Mouse (Mus musculus) ovary, postnatal 14 days (tissue): ENCODE results near the gene Igflr1.

ENCODE experiments used
- DNase-seq: peaks from one replicate; pipeline ENCODE4 v3.0.0; 2022; ENCODE audit warnings: low spot score

Gene Igflr1

GRCm38 (mm10) chr7:30588676-30589434 is 23.6 kb downstream of the Igflr1 start, which contains the start of gene Kmt2b:
TSS of gene Kmt2b (minus strand) at chr7:30588726.
- peak; percentile 86 for DNase-seq

GRCm38 (mm10) chr7:30589435-30590301 is 24.4 kb downstream of the Igflr1 start:
- peak; percentile 81 for DNase-seq

- DNase-seq = no peak
Measured at GRCm38 (mm10) chr7:30590927-30591604, 25.8 kb downstream of the Igflr1 start.

- no peak for DNase-seq
Measured at GRCm38 (mm10) chr7:30591605-30591951, 26.4 kb downstream of the Igflr1 start.

- no peak for DNase-seq
Measured at GRCm38 (mm10) chr7:30592772-30593423, 27.7 kb downstream of the Igflr1 start.

DNA sequence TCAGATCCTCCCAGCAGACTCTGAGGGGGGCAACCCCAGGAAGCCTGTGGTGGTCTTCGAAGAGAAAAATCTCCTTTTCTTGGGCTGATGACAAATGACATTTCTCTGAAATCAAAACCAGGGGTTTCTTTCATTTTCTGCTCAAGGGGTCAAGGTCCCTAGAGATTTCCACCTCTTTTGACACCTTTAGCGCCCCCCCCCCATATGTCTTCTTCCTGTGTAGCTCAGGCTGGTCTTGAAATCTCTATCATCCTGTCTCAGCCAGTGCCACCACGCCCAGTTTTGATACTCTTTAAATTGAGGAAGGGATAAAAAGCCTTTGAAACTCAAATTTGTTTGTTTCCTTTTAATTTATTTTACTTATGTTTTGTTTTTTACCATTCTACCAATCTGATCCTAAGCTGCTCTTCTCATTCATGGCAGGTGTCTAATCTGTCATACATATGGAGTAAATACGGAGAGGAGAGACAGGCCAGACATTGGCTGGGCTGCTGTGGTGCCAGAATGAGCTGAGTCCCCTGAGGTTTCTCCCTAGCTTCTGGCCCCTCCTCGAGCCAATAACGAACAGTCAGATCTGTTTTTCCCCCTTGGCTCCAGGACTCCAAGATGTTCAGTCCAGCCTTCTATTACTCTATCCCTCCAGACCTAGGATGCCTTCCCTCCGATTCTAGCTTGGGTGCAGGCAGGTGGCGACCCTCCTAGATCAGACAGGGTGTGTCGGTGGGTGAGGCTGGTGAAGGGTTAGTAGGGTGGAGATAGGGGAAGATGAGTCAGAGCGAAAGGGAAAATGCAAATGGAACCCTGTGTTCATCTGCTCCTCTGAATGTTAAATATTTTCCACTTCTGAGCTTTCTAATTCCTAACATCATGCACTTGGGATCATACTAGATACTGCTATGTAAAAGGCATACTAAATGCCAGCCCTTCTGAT is 28.6 kb downstream of the Igflr1 start:
- no peak for DNase-seq

DNA sequence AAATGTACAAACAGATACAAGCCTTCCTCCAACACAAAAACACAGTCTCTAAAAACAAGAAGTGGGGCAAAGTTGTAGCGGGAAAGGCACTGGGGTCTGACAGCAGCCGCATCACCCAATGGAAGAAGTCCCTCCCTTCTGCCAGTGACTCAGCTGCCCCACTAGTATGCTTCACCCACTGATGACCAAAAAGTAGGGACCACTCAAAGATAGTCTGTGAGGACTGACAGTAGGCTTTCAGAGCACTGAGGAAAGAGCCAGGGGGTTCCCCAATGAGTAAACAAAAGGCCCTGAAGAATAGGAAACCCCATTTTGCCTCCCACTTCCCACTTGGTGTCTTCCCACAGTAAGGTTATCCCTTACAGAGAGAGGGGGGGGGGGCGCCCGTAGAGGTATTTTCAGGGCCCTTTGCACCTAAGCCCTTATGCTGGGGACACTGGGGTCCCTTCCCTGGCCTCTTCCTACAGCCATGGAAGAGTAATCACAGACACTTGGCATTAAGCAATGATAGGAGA is 29.3 kb downstream of the Igflr1 start:
- no peak for DNase-seq

DNA sequence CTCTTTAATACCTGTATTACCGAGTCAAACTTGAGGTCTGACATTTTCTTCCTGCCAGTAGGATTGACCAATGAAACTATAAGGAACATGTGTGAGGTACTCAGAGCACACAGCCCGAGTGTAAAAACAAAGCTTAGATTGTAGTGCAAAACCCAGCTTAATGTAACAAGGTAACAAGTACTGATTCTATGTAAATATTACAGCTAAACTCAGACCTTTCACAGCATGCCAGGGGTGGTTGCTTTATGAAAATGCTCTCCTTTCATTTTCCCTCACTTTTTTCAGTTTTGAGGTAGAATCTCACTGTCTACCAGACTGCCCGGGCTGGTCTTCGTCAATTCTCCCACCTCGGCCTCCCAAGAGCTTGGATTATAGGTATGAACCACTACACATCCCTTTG is 30.9 kb downstream of the Igflr1 start:
- no peak for DNase-seq

DNA sequence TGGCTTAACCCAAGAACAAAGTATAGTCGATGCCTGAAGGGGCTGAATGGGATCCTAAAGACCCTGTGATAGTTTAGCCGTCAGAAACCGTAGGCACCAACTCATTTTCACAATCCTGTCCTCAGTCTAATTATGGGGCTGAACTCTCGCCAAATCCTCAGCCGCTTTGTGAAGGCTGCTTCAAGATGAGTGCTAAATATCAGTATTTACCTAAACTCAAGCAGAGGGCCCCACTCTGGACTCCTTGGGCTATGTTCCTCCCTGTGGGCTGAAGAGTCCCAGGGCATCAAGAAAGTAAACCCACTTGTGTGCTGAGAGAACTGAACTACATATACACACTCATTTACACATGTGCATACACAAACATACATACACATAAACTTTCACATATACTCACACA is 31.6 kb downstream of the Igflr1 start:
- DNase-seq = no peak

DNA sequence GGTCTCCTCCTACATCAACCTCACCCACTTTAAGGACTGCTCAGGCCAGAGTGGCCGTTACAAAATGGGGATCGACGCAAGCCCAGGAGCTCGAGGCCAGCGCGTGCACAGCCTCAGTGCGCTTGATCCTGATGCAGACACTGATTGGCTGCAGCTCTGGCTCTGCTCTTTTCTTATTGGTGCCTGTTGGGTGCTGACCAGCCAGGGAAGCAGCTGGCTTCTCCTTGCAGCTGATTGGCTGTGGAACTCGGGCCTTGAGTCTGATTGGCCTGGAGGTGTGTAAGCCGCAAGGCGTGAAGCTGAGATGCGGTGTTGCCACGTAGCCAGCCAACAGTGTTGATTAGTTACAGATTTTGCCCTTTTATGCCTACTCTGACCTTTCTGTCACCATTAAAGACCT is 33.6 kb downstream of the Igflr1 start, which contains the start of gene Zbtb32:
Gene Zbtb32 (minus strand): TSS at position 124 of the 400 bp plus-strand sequence.
- DNase-seq = no peak

DNA sequence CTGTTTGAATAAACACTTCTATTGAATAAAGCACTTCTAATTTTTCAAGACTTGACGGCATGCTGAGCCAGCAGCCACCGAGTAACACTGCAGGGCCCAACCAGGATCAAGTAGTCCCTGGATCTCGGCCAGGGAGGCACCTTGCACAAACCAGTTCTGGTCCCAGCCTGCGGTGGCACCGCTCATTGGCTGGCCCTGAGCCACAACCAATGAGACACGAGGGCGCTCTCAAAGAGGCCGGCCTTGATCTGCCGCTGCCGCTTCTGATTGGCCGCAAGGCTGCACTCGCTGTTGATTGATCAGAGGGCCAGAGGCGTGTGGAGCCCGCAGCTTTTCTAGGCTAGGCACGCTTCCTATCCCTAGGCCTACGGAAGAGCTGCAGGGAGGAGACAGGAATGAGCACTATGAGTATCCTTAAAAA is 34.7 kb downstream of the Igflr1 start:
- peak; percentile 80 for DNase-seq

GRCm38 (mm10) chr7:30600651-30601050 is 35.4 kb downstream of the Igflr1 start:
- DNase-seq = no peak

GRCm38 (mm10) chr7:30602583-30602982 is 37.4 kb downstream of the Igflr1 start:
- no peak for DNase-seq

DNA sequence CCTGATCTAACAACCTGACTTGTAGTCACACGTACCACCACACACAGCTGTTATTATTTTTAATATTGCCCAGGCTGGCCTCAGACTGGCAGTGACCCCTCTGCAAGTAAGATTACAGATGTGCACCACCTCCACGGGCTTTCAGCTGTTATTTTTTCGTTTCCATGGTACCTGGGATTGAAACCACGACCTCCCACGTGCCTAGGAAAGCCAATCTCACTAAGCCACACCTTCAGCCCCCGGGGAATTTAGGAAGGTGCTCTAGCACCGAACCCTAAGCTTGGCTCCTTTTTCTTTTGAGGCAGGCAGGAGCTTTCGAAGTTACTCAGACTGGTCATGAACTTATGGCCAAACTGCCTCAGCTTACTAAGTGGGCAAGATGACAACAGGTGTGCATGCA is 39.2 kb downstream of the Igflr1 start:
- DNase-seq = no peak

DNA sequence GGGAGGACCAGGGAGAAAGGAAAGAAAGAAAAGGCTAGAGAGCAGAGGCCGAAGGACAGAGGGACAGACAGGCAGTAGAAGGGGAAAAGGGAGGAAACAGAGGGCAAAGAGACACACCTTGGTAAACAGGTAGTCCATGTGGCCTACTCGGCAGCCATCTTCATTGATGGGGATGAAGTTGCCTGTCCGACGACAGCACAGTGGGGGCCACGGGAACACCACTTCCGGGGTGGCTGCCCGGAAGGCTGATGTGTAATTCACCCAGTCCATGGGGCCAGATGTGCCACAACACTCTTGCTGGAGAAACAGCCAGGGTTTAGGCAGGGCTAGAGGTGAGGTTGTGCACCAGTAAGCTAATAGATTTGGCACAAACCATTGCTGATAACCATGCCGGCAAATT is 39.7 kb downstream of the Igflr1 start:
- no peak for DNase-seq

GRCm38 (mm10) chr7:30607706-30608309 is 42.6 kb downstream of the Igflr1 start:
- no peak for DNase-seq

- no peak for DNase-seq
Measured at GRCm38 (mm10) chr7:30608476-30608875, 43.2 kb downstream of the Igflr1 start.

- DNase-seq = no peak
Measured at GRCm38 (mm10) chr7:30610043-30610442, 44.8 kb downstream of the Igflr1 start.

GRCm38 (mm10) chr7:30612654-30613402 is 47.6 kb downstream of the Igflr1 start, which contains the start of gene Upk1a:
TSS of gene Upk1a (minus strand) at chr7:30612847.
- DNase-seq = no peak
